Mouse (Mus musculus): ENCODE data around the gene Cbx7. TPM values are rescaled to one million over a fixed set of nuclear protein-coding genes. Genes with fewer than 3 reads are reported as not detected.

The Cbx7 gene
- total and polyA plus RNA-seq, 3 experiments, result 2.9 to 11.1 TPM; not detected in 1

DNA sequence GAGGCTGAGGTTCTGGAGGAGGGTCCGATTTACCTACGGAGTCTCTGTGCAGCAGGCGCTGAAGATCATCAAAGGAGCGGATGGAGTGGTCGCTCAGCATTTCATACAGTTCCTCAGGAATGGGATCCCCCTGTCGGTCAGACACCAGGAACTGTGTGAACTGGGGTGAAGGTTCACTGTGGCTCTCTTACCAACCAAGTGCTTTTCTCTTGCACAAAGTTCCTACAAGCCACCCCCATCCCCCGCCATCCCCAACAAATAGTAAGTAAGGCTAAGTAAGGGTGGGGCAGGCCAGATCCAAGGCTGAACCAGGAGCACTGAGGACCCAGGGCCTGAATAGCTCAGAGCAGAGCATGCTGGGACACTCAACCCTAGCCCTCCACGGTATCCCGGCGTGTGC is 34.5 kb upstream of the Cbx7 start:
- peaks cover 10 to 22% of the 10 kb centered on the region in 2 experiments for H3K4me1 ChIP-seq (ENCODE audit: control insufficient read depth in 1 of 2, insufficient read depth in 2 of 2, low read length in 2 of 2)
- no peak overlapping the region for H3K27ac ChIP-seq (ENCODE audit: control insufficient read depth, low read depth, low read length)
- TF ChIP-seq CHD1 (IDR thresholded peaks at IDR 0.05; ENCODE audit: low read depth, low read length) (no peak), POLR2A (IDR thresholded peaks at IDR 0.05; ENCODE audit: control insufficient read depth in 1 of 2, insufficient read depth in 1 of 2, low read depth in 1 of 2, low read length in 2 of 2, poor library complexity in 1 of 2) (no peak), ZMIZ1 (IDR thresholded peaks at IDR 0.05; ENCODE audit: low read depth, low read length) (no peak), E2F4 (IDR thresholded peaks at IDR 0.05; ENCODE audit: borderline replicate concordance, low read depth, low read length) (no peak), POLR2AphosphoS5 (IDR thresholded peaks at IDR 0.05; ENCODE audit: borderline replicate concordance, low read depth, low read length) (no peak), GABPA (IDR thresholded peaks at IDR 0.05; ENCODE audit: low read depth, low read length) (no peak), JUND (IDR thresholded peaks at IDR 0.05; ENCODE audit: low read depth, low read length) (no peak), ELF1 (IDR thresholded peaks at IDR 0.05; ENCODE audit: low read depth, low read length) (no peak), CTCF (IDR thresholded peaks at IDR 0.05 in 2 of 3, conservative IDR thresholded peaks at IDR 0.05 in 1 of 3; ENCODE audit: control insufficient read depth in 1 of 3, insufficient read depth in 1 of 3, low read depth in 2 of 3, low read length in 3 of 3, poor library complexity in 1 of 3, severe bottlenecking in 1 of 3) (no peak), GATA1 (IDR thresholded peaks at IDR 0.05; ENCODE audit: low read depth, low read length) (no peak), RAD21 (IDR thresholded peaks at IDR 0.05; ENCODE audit: low read depth, low read length) (no peak), MAZ (IDR thresholded peaks at IDR 0.05; ENCODE audit: low read depth, low read length) (no peak), NRF1 (IDR thresholded peaks at IDR 0.05; ENCODE audit: insufficient read depth, low read depth, low read length, poor library complexity, severe bottlenecking) (no peak), USF1 (IDR thresholded peaks at IDR 0.05; ENCODE audit: low read depth, low read length) (no peak), UBTF (IDR thresholded peaks at IDR 0.05; ENCODE audit: borderline replicate concordance, insufficient read depth, low read depth, low read length) (no peak), ETS1 (IDR thresholded peaks at IDR 0.05; ENCODE audit: low read depth, low read length) (no peak), TCF12 (IDR thresholded peaks at IDR 0.05; ENCODE audit: low read depth, low read length) (no peak), SIN3A (IDR thresholded peaks at IDR 0.05; ENCODE audit: low read length) (no peak), TBP (IDR thresholded peaks at IDR 0.05; ENCODE audit: low read depth, low read length) (no peak)
- H3K27me3 ChIP-seq (ENCODE audit: control insufficient read depth in 1 of 2, insufficient read depth in 2 of 2, low read length in 2 of 2), result no peaks in the 10 kb centered on the region
- peak; percentile 10 for DNase-seq (ENCODE audit: low read depth, low spot score)
- H3K79me2 ChIP-seq (ENCODE audit: control insufficient read depth, insufficient read depth, low read length, poor library complexity), result no peaks in the 10 kb centered on the region
- H3K36me3 ChIP-seq (ENCODE audit: control insufficient read depth in 1 of 2, insufficient read depth in 2 of 2, low read length in 2 of 2), result peaks cover 0 to 15% of the 10 kb centered on the region in 2 experiments; a peak in 2 of 4 replicates
- H3K4me3 ChIP-seq (ENCODE audit: control insufficient read depth in 1 of 2, insufficient read depth in 1 of 2, low read depth in 2 of 2, low read length in 2 of 2), result no peak overlapping the region
- H3K9me3 ChIP-seq (replicated peaks; ENCODE audit: insufficient read depth, low read length), result no peaks in the 10 kb centered on the region
- H3K9ac ChIP-seq (ENCODE audit: control insufficient read depth, low read depth, low read length, poor library complexity, severe bottlenecking), result no peak overlapping the region

DNA sequence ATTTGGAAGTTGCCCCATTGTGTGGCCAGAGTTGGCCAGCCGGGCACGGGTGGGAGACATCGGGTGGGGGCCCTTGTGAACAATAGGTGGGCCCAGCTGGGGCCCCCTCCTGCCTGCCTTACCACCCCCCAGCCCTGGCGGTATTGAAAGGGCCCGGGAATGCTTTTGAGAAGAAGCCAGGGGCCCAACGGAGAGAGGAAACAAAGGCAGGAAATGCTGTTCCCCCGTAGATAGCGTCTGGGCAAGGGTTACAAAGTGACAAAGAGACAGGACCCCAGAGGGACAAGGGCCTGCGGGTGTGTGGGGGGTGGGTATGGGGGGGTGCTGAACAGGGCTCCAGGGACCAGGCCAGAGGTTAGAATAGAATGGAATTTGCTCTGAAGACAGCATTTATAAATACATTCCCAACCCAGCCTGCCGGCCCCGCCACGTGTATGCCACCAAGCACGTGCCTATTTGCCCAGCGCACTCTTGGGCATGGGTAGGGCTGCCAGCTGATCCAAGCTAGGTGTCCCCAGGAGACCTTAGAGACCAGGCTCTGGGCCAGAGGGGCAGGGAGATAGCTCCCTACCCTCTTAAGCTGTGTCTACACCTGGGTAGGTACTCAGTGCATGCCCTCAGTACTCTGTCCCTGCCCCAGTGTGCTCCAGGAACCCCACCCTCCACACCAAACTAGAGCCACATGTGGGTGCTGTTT is 33.9 kb upstream of the Cbx7 start:
- Histone ChIP-seq H3K27me3 (ENCODE audit: control insufficient read depth in 1 of 2, insufficient read depth in 2 of 2, low read length in 2 of 2) (no peaks in the 10 kb centered on the region), H3K27ac (ENCODE audit: control insufficient read depth, low read depth, low read length) (peak overlapping the region; percentile 7; the same call in 1 of the 2 replicates), H3K36me3 (ENCODE audit: control insufficient read depth in 1 of 2, insufficient read depth in 2 of 2, low read length in 2 of 2) (peaks cover 0 to 15% of the 10 kb centered on the region in 2 experiments; a peak in 2 of 4 replicates), H3K9ac (ENCODE audit: control insufficient read depth, low read depth, low read length, poor library complexity, severe bottlenecking) (peak overlapping the region; percentile 22), H3K9me3 (replicated peaks; ENCODE audit: insufficient read depth, low read length) (no peaks in the 10 kb centered on the region), H3K79me2 (ENCODE audit: control insufficient read depth, insufficient read depth, low read length, poor library complexity) (no peaks in the 10 kb centered on the region), H3K4me1 (ENCODE audit: control insufficient read depth in 1 of 2, insufficient read depth in 2 of 2, low read length in 2 of 2) (peaks cover 10 to 22% of the 10 kb centered on the region in 2 experiments), H3K4me3 (ENCODE audit: control insufficient read depth in 1 of 2, insufficient read depth in 1 of 2, low read depth in 2 of 2, low read length in 2 of 2) (no peak overlapping the region)
- DNase-seq (ENCODE audit: low read depth, low spot score), result peak; percentile 29
- TF ChIP-seq NELFE (IDR thresholded peaks at IDR 0.05; ENCODE audit: low read depth, low read length), result no peak
- TF ChIP-seq TCF12 (IDR thresholded peaks at IDR 0.05; ENCODE audit: low read depth, low read length), result peak; percentile 70
- TF ChIP-seq MYC (IDR thresholded peaks at IDR 0.05; ENCODE audit: low read depth, low read length), result 0 out of 2 replicates have a peak, but pooled peaks have one; percentile 24
- peak; percentile 64 for TF ChIP-seq TAL1 (IDR thresholded peaks at IDR 0.05; ENCODE audit: low read length)
- TF ChIP-seq EP300 (IDR thresholded peaks at IDR 0.05; ENCODE audit: low read depth in 1 of 2, low read length in 2 of 2), result peak in 1 of 2 experiments; percentile 60; a peak in 3 of 4 replicates
- no peak for TF ChIP-seq MAZ (IDR thresholded peaks at IDR 0.05; ENCODE audit: low read depth, low read length)
- no peak for TF ChIP-seq HCFC1 (IDR thresholded peaks at IDR 0.05; ENCODE audit: low read depth, low read length)

All from MEL (cell line).